Comparison of ENCODE assay signal across 9 mouse cellular contexts in the genomic region with DNA sequence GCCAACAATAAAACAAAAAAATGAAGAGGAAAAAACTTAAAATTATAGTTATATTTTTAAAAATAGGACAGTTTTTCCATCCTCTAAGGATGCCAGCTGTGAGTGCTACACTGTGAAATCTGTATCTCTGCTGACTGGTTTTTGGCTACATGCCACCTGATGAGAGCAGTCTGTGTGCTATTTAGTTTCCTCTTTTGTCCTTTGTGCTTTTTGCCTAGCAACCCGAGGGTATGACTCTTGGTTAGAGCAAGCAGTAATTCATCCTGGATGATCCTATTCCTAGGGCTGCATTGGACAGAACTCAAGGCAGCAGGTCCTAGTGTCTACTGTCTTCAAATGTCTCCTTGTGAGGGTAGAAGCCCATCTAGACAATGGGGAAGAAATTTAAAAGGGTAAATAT.
A peak's percentile ranks its signal among the peaks of the same experiment; 100 is the strongest.
DNase-seq lines count a peak whose midpoint lies in the region; ATAC-seq lines count a peak whose summit lies in the region.
"Had no signal": no experiment of that assay in that cellular context is flagged by ENCODE, and none has a peak within 500 bp of the region (broad histone marks: within the 10 kb centered on the region; RNA-seq: fewer than 3 reads in every experiment).

No protein-coding gene starts in this region.

- H3K4me3 ChIP-seq in kidney, embryonic 16.5 days (ENCODE audit: low read length) = no peak overlapping the region
- H3K4me3 ChIP-seq in forebrain, embryonic 14.5 days (ENCODE audit: low read depth, low read length) = no peak overlapping the region
- no peak overlapping the region for H3K4me3 ChIP-seq in liver, embryonic 11.5 days (ENCODE audit: low read depth, low read length)

- no peak overlapping the region for H3K9ac ChIP-seq in kidney, embryonic 16.5 days (replicated peaks; ENCODE audit: low read length)
- no peak overlapping the region for H3K9ac ChIP-seq in forebrain, embryonic 14.5 days (ENCODE audit: low read length)
- no peak overlapping the region for H3K9ac ChIP-seq in liver, embryonic 11.5 days (ENCODE audit: low read depth, low read length)

- H3K4me1 ChIP-seq in kidney, embryonic 16.5 days (ENCODE audit: insufficient read depth, low read length) = no peaks in the 10 kb centered on the region
- H3K4me1 ChIP-seq in forebrain, embryonic 14.5 days (ENCODE audit: control insufficient read depth, insufficient read depth, low read length) = no peaks in the 10 kb centered on the region
- no peaks in the 10 kb centered on the region for H3K4me1 ChIP-seq in liver, embryonic 11.5 days (replicated peaks; ENCODE audit: control insufficient read depth, insufficient read depth, low read length)

- H3K4me2 ChIP-seq in kidney, embryonic 16.5 days (replicated peaks; ENCODE audit: low read depth, low read length) = no peak overlapping the region
- H3K4me2 ChIP-seq in forebrain, embryonic 14.5 days (ENCODE audit: low read length) = no peak overlapping the region
- H3K4me2 ChIP-seq in liver, embryonic 11.5 days = no peak overlapping the region

- WGBS in kidney, embryonic 16.5 days = 15% methylated on average over 1 of the region's 1 CpGs
- WGBS in forebrain, embryonic 14.5 days = 0% methylated on average over 1 of the region's 1 CpGs
- WGBS in liver, embryonic 11.5 days = 37% methylated on average over 1 of the region's 1 CpGs

- no peaks in the 10 kb centered on the region for H3K27me3 ChIP-seq in kidney, embryonic 16.5 days (ENCODE audit: insufficient read depth, low read length)
- no peaks in the 10 kb centered on the region for H3K27me3 ChIP-seq in forebrain, embryonic 14.5 days (replicated peaks; ENCODE audit: control insufficient read depth, insufficient read depth, low read length)
- H3K27me3 ChIP-seq in liver, embryonic 11.5 days (replicated peaks; ENCODE audit: control insufficient read depth, insufficient read depth, low read length) = no peaks in the 10 kb centered on the region

- no peaks in the 10 kb centered on the region for H3K36me3 ChIP-seq in kidney, embryonic 16.5 days (ENCODE audit: insufficient read depth, low read length)
- no peaks in the 10 kb centered on the region for H3K36me3 ChIP-seq in forebrain, embryonic 14.5 days (ENCODE audit: control insufficient read depth, insufficient read depth, low read length)
- no peaks in the 10 kb centered on the region for H3K36me3 ChIP-seq in liver, embryonic 11.5 days (ENCODE audit: control insufficient read depth, insufficient read depth, low read length)

- no peak for ATAC-seq in kidney, embryonic 16.5 days (ENCODE audit: low FRiP score, low TSS enrichment)
- peak; percentile 93 for ATAC-seq in forebrain, embryonic 14.5 days
- ATAC-seq in liver, embryonic 11.5 days (replicated peaks; ENCODE audit: low FRiP score) = no peak

- no peaks in the 10 kb centered on the region for H3K9me3 ChIP-seq in kidney, embryonic 16.5 days (ENCODE audit: low read length)
- no peaks in the 10 kb centered on the region for H3K9me3 ChIP-seq in forebrain, embryonic 14.5 days (replicated peaks; ENCODE audit: control insufficient read depth, low read length)
- H3K9me3 ChIP-seq in liver, embryonic 11.5 days (ENCODE audit: control insufficient read depth, low read length) = no peaks in the 10 kb centered on the region

- no peak overlapping the region for H3K27ac ChIP-seq in kidney, embryonic 16.5 days (ENCODE audit: low read length)
- H3K27ac ChIP-seq in forebrain, embryonic 14.5 days (ENCODE audit: low read depth, low read length) = no peak overlapping the region
- no peak overlapping the region for H3K27ac ChIP-seq in liver, embryonic 11.5 days (ENCODE audit: low read depth, low read length)

- peak; percentile 2 for DNase-seq in kidney, postnatal 10 days
- DNase-seq in forebrain, embryonic 14.5 days (ENCODE audit: low spot score) = peak; percentile 77
- DNase-seq in layer of hippocampus, postnatal 25 days (ENCODE audit: extremely low spot score in 1 of 2, low spot score in 1 of 2) = peak; percentile 8 to 14
- DNase-seq in right cerebral cortex, postnatal 10 days (ENCODE audit: low spot score in 2 of 2) = peak; percentile 66 to 73
- DNase-seq in liver, embryonic 11.5 days (ENCODE audit: low spot score) = no peak
- no peak for DNase-seq in thymus, adult 18-20 months
- no peak for DNase-seq in natural killer cell, adult 2 months (ENCODE audit: low spot score in 2 of 2)
- DNase-seq: kidney, postnatal 36 days had no signal

Comparison
In these comparisons a context has a peak if more than half of its experiments do, and no peak if none do; other contexts are left out.
1. DNase-seq: peak in kidney, postnatal 10 days (single experiment), forebrain, embryonic 14.5 days (single experiment), layer of hippocampus, postnatal 25 days (2 of 2) and right cerebral cortex, postnatal 10 days (2 of 2); none in liver, embryonic 11.5 days (single experiment), thymus, adult 18-20 months (0 of 2) and natural killer cell, adult 2 months (0 of 2).